Mouse (Mus musculus) CD4-positive, CD25-positive, alpha-beta regulatory T cell, adult 4 months (primary cell): Measurements from ENCODE around the gene Phf24. TPM values are rescaled to one million over a fixed set of nuclear protein-coding genes. Genes with fewer than 3 reads are reported as not detected.
"Not testable (repeated sequence)": the region's sequence is repeated elsewhere in the genome, so short reads cannot be mapped to it uniquely, and the experiment has no call there.

Experiments
- ATAC-seq: one replicate; pipeline ENCODE4 v1.8.0; 2017
- polyA plus RNA-seq, 2 experiments: library from polyadenylated mRNA; unstranded; fragments of 100-300 nt; shearing (Covaris generic); gene quantifications; one replicate each; pipeline ENCODE4 v1.2.1; 2017

The Phf24 gene
- polyA plus RNA-seq, 2 experiments from 2014 or later, result 0.05 TPM; not detected in 1

DNA sequence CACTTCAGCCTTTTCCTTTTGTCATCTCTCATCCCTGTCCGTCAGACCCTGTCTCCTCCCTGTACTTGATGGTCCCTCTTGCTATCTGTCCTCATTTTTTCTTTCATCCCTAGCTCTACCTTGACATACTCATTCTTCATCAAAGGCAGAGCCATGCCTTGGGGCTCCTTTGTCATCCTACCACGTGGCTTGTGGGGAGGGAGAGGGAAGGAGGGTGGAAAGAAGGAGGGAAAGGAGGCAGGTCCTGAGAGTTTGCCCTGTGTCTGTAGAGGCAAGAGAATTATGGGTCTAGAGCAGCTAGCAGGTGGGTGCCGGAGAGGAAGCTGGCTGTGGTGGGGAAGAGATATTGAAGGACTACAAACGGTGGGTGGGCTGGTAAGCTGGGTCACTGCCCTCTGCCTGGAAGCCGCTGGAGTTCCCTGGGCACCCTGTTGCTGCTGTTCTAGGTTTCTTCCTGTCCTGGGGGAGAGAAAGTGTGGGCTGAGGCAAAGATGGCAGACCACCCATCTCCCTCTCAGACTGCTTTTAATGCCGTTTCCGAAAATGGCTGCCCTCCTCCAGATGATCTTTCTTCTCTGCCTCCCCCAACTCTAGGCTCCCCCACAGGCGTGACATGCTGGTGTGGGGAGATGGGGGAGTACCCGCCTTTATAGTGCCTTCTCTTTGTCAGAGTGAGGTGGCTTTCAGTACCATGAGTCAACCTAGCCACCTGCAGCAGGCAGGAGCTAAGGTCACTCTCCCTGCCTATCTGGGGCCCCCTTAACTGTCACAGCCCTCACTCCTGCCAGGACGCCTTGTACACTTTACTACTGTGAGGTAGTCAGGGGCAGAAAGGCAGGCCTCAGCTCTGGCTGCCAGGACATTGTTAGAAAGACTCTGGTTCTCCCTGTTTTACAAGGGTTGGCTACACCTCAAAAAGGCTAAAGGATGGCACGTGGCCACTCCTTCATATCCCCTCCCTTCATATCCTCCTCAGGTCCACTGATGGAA, 35.0 kb downstream of the Phf24 start:
- ATAC-seq, result no peak

DNA sequence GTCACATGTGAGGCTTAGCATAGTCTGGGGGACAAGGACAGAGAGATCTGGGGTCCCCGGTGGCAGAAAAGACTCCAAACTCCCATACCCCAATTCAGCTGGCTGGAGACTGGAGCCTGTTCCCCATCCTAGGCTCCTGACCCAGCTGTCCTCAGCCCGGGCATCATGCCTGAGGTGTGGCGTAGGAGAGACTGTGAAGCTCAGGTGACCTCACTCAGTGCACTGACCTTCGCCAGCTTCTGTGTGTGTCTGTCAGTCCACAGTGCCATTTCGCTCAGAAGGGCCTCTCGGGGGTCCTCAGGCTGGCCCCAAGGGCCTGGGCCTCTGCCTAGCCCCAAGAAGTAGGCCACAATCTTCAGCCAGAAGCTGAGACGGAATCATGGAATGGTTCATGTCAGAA, 36.1 kb downstream of the Phf24 start:
- ATAC-seq, result no peak

GRCm38 (mm10) chr4:42953435-42954094, 37.1 kb downstream of the Phf24 start:
- ATAC-seq, result no peak

GRCm38 (mm10) chr4:42954297-42954696, 37.8 kb downstream of the Phf24 start:
- ATAC-seq, result no peak

GRCm38 (mm10) chr4:42955200-42955599, 38.7 kb downstream of the Phf24 start:
- no peak for ATAC-seq

- no peak for ATAC-seq
Measured at GRCm38 (mm10) chr4:42956581-42956980, 40.1 kb downstream of the Phf24 start.

DNA sequence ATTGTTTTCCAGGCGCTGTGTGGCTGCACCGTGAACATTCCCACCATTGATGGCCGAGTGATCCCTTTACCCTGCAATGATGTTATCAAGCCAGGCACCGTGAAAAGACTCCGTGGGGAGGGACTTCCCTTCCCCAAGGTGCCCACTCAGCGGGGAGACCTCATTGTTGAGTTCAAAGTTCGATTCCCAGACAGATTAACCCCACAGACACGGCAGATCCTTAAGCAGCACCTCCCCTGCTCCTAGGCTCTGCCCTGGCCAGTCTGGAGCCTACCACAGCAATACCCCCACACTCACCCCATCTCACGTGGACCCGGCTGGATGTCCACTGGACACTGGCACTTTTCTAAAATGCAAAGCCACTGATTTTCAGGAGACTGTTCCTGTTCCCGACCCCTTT, 40.8 kb downstream of the Phf24 start:
- ATAC-seq, result no peak

DNA sequence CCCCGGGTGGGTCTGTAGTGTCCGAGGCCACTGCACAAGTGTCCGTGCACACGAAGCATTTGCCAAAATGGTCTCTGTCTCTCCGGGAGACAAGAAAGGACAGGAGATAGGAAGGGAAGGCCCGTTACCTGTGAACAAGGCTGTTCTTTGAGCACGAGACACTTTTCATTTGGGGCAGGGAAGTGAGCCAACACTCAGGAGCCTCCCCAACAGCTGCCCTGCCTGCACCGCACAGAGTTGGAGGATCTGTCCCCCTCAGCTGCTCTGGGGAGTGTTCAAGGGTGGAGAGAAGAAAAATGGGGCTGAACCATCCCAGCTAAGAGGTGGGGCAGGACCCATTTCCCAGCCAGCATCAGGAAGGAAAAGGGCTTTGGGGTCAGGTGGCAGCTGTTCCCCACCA, 41.5 kb downstream of the Phf24 start:
- ATAC-seq, result no peak

GRCm38 (mm10) chr4:42958942-42959341, 42.5 kb downstream of the Phf24 start:
- no peak for ATAC-seq

DNA sequence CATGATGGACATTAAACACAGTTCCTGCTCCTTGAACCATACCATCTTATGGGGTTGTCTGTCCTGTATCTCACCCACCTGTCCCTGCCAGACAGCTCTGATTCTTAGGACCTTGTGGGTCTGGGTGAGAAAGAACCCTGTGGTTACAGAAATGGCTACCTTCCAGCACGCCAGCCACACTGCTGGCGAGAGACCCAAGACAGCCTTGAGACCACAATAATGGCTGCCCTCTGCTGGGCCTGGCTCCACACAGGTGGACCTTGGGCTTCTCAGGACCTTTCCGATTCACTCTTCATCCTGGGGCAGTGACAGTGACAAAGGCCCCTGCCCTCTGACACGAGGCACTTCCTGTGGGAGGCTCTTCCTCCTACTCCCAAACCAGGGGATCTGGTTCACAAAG, 42.9 kb downstream of the Phf24 start:
- no peak for ATAC-seq

DNA sequence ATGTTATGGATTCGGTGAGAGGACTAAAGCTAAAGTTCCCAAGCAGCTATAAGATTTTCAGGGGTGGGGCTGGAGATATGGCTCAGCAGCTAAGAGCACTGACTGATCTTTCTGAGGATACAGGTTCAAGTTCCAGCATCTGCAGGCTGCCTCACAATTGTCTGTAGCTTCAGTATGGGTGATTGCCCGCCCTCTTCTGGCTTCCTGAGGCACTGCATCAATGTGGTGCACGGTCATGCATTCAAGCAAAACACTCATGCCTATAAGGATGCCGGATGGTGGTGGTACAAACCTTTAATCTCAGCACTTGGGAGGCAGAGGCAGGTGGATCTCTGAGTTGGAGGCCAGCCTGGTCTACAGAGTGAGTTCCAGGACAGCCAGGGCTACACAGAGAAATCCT, 45.1 kb downstream of the Phf24 start:
- ATAC-seq, result peak; percentile 79

- ATAC-seq, result no peak
Measured at GRCm38 (mm10) chr4:42963480-42963879, 47.0 kb downstream of the Phf24 start.

DNA sequence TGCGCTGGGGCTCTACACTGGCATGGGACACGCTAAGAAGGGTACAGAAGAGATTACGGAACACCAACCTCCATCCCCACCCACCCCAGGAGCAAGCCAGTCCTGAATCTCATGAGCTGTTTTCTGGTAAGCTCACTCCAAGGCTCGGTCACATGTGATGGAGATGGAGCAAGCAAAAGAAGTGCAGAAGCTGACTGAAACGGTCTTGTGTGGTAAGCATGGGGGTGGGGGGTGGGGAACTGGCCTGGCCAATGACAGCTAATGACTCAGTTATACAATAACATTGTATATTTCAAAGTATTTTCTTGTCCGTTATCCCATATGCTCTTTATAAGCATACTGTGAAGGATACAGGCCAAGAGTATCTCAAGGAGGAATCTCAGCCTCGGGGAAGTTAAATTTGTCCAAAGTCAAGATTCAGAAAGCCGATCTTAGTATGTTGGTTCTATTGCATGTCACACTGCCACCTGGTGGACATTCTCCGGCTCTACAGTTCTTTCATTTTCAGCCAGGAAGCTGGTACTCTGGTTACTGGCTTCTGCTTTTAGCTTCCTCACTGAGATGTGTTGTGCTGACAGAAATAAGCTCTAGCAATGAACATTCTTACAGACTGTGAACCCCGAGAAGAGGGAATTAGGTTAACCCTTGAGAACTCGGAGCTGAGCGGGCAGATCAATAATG, 48.7 kb downstream of the Phf24 start:
- peak; percentile 89 for ATAC-seq

DNA sequence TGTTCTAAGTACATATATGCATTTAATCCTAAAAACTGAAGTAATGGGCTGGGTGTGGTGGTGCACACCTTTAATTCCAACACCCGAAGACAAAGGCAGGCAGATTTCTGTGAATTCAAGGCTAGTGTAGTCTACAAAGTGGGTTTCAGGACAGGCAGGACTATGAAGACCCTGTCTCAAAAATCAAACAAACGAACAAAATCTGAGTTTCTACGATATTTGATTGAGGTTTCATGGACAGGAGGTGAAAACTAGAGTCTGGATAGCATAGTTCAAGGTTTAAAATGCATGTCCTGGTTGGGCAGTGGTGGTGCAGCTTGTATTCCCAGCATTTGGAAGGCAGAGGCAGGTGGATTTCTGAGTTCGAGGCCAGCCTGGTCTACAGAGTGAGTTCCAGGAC, 52.8 kb downstream of the Phf24 start, which contains the start of gene 1700022I11Rik:
1700022I11Rik (plus strand) TSS at position 301 of the 400 bp plus-strand sequence.
- no peak for ATAC-seq

GRCm38 (mm10) chr4:42972952-42973351, 56.5 kb downstream of the Phf24 start:
- no peak for ATAC-seq

DNA sequence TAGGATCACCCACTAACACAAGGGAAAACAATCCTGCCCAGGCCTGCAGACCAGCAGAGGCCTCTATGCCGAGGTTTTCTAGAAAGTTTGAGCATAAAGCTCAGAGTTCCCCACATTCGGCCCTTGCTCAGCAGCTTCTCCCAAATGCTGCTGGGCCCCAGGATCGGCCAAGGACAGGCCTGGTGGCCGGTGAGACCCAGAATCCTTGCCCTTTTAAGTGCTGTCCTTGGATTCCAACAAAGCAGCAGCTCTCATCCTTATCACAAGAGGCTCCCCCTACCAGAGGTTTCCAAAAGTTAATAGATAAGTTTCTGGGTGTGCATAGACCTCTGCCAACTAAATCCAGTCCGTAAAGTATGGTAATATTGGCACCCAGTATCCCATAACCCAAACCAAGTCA, 57.4 kb downstream of the Phf24 start:
- ATAC-seq, result no peak

GRCm38 (mm10) chr4:42978062-42978461, 61.6 kb downstream of the Phf24 start:
- ATAC-seq, result peak; percentile 43

DNA sequence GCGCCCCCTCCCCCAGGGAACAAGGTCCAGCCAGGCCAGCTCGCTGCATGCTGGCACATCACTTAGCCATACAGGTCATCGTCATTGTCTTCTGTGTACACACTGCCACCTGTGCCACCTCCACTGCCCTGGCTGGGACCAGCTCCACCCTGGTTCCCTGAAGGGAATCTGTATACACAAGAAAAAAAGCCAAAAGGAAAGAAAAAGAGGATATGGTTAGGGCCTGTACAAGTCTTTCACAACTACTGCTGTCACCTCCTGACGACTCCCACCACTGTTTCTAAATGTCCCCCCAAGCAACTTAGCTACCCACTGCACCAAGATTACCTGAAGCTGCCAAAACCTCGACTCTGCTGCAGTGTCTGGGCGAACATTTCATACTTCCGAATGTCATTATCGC, 64.0 kb downstream of the Phf24 start:
- not testable (repeated sequence) for ATAC-seq

GRCm38 (mm10) chr4:42988296-42988695, 71.8 kb downstream of the Phf24 start:
- ATAC-seq, result no peak
